Mouse (Mus musculus): Measurements from ENCODE around the gene Serpina5.

DNA sequence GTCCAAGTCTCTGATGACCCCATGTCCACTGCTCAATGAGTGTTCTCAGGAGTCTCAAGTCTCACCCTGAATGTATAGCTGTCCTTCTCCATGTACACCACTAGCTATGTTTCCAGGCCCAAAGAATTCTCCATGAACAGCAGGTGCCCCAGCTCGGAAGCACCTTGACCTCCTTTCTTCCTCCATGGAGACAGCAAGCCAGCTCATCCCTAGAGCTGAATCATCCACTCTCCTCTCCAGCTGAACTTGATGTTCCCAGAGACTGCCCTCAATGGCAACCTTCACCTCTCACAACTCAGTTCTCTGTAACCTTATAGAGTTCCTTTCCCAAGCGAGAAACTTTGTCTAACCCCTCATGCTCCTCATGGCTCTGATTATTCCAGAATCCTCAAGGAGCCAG, 44.7 kb downstream of the Serpina5 start:
- TF ChIP-seq CTCF (IDR thresholded peaks at IDR 0.05; ENCODE audit: borderline replicate concordance, control insufficient read depth, extremely low read depth, insufficient read depth, low read length, poor library complexity) (no peak), POLR2A (IDR thresholded peaks at IDR 0.05; ENCODE audit: control insufficient read depth, extremely low read depth, insufficient read depth, low read length, poor library complexity) (no peak)

All from thymus, adult 2 months (tissue).